Mouse (Mus musculus) spleen, postnatal 10 days (tissue): ENCODE measurements at regions not wholly inside any gene's neighbourhood (a gene's known extent, or its start where the extent isn't known, plus 50 kb on each side); places are given as distances from the start of the nearest gene placed in this dataset.
"Not testable (repeated sequence)": the region's sequence is repeated elsewhere in the genome, so short reads cannot be mapped to it uniquely, and the experiment has no call there.

Experiments used
- DNase-seq, 2 experiments: peaks; one replicate each; pipeline ENCODE4 v3.0.0; 2021 to 2022; ENCODE audit warnings: low spot score in 2 of 2

DNA sequence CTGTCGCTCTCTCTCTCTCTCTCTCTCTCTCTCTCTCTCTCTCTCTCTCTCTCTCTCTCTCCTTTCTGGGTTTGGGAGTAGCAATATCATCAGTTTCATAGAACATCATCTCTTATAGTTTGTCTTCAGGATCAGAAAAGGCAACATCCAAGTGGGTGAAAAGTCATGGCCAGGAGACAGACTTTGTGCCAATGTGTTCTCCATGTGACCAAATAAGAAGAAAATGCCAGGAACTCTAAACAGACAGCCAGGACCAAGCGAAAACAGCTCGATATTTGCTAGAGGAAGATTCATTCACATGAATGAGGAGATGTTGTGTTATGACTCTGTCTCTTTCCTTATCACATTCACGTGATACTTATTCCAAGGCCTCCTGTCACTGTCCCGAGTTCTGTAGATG is 1332.8 kb upstream of the A1bg start:
- no peak for DNase-seq

DNA sequence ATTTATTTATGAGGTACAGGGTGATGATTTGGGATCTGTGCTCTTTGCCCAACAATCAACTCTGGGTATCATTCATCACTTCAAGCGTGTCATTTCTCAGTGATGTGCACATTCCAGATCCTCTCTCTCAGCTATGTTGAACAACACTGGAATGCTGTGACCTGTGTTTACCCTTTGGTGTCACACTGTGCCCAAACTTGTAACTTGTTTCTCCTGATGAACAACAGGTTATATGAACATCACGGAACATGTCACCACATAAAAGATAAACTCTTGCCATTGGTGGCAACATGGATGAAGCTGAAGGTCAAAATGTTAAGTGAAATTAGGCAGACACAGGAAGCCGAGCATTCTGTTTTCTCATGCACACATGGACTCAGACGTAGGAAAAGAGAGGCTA is 1330.9 kb upstream of the A1bg start:
- DNase-seq: no peak

DNA sequence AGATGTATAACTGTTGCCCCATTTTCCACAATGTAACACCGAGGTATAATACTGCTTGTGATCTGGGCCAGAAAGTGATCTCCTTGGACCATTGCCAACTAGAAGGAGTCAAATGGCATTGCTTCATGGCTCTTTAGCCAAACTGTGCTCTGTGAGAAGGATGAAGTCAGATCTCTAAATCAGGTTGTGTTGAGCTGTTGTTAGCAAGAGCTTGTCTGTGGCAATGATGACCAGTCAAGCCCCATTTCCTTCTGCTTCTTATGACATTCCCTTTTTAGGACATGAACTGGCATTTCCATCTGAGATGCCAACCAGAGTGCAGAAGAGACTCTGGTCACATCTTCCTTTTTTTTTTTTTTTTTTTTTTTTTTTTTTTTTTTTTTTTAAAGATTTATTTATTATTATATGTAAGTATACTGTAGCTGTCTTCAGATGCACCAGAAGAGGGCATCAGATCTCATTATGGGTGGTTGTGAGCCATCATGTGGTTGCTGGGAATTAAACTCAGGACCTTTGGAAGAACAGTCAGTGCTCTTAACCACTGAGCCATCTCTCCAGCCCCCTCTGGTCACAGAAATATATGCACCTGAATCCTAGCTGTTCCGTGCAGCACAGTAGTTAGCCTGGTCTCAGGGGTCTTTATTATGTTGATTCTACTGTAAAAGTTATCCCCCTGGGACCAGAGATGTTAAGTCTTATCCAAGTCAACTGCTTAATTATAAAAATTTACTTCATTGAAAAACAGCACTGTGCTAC is 1329.4 kb upstream of the A1bg start:
- not testable (repeated sequence) for DNase-seq

DNA sequence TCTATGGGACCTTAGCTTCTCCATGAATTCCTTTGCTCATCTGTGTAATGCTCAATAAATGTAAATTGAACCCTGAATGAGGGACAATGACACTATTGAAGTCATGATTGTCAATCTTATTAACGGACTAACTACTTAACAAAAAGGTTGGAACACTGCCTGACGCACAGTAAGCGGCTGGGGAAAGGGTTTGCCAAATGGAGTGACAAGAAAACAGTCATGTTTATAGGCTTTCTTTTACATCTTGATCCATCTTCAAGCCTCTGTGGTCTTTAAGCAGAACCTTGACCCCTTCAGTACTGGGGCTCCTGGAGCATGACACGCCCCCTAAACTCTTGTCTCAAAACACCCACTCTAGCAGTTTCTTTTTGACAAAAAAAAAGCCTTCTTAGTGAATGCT is 1326.6 kb upstream of the A1bg start:
- DNase-seq: no peak

DNA sequence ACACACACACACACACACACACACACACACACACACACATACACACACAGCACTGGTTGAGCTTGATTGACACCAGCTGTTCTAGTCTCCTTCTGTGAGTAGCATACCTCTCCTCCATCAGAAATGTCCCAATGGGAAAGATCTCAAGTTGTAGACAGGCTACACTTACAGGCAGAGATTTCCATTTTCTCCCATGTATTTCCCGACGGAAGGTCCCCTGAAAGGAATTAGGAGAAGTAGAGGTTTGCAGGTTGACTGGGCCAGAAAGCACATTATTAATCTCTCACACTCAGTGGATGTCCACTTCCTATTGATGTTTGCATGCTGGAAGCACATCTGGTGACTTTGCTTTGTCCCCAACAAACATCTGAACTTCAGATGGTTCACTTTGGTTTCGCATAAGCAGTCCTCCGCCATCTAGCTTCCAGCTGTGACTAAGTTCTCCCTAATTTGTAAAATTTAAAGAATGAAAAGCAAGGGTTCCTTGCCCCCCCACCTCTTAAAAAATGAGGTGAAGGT is 1323.8 kb upstream of the A1bg start:
- DNase-seq: no peak

DNA sequence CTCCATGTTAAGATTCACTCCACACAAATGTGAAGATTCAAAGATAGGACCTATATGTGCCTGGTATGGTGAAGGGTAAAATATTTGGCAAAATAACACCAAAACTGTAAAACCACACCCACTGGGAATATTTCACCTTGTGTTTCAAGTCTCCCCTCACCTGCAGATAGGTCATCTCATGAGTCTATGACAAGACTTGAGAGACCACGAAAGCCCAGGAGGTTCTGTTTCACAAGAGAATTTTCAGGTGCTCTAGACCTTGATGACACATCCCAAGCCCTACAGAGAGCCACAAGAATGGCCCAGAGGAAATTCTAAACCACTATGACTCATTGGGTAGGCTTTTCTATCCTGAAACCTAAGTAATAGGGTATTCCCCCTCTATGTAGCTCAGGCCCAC is 1322.4 kb upstream of the A1bg start:
- DNase-seq: no peak

DNA sequence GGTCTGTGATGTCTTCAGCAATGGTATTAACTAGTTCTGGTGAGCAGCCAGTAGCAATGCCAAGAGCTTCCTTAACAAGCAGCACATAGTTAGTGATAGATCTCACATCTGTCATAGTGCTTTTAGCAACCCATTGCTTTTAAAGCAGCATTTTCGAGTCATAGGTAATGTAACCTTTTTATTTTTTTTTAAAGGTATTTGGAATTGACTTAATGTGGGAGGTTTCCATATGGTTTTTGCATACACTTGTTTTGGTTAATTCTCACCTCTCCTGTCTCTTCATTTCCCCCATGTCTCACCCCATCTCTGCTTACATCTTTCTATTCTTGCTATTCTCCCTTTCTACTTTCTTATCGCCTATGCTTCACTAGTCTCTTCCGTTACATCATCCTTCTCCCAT is 1322.0 kb upstream of the A1bg start:
- no peak for DNase-seq

DNA sequence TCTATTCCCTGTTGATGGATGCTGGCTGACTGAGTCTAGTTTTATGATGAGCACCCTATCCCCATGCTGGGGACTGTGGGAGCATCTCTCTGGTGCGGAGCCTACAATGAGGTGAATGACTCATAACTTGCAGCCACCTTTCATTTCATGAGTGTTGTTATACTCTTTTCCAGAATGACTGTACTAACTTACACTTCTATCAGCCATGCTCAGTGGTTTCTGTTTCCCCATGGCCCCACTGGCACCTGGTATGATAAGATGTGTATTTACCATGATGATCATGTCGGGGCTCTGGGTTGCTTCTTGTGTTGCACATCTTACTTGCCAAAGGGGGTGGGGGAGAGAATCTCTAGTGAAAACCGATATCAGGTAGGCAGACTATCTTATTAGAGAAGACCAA is 1317.2 kb upstream of the A1bg start:
- DNase-seq: no peak

DNA sequence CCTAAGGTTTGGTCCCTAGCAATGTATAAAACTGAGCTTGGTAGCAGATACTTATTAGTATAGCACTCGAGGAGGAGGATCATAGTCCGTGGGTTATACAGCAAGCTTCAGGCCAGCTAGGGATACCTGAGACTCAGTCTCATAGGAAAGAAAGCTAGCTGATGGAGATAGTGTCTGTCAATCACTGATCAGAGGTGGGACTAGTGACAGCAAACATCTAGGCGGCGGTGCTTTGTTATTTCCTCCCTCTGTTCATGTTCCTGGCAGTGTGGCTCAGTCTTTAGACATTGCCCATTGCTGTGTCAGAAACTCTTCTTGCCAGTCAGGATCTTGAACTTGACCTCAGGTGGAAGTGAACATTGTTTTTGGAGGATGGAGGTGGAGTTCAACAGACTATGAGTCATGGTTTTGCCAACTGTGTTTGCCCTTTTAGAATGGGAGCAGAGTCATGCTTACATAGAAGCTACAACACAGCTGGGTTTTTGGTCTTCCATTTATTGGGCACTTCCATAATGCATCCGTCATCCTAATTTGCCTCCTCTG is 1315.8 kb upstream of the A1bg start:
- no peak for DNase-seq

DNA sequence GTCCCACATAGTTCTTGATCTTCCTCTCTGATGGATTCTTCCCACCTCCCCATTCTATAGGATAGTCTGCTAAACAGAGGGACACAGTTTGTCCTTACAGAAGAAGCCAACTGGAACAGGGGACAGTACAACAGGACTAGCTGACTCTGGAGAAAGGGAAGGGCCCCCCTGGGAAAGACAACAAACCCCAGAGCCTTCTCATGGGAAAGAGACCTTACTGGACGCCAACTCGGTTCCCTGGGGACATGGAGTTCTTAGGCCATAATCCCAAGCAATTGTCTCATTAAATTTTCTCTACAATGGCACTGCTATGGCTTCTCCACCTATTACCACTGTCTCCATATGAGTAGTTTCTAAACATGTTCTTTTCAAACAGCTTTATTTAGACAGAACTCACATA is 1313.2 kb upstream of the A1bg start:
- no peak for DNase-seq

DNA sequence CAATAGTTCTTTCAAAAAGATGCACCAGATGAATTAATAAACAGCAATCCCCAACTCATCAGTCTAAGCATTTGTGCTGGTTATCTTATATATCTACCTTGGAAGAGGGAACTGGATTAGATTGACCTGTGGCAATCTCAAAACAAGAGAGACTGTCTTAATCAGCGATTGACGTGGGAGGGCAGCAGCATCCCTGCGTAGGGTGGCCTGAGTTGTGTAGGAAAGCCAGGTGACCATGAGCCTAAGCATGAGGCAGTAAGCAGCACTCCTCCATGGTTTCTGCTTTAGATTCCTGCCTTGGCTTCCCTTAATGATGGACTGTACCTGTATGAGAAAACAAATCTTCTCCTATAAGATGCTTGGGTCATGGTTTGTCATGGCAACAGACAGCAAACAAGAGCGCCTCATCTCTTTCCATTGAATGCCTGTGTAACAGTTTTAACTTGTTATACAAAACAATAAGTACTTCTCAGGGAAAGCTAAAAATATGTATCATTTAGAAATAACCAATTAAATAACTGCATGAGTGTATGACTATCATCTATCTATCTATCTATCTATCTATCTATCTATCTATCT is 1311.5 kb upstream of the A1bg start:
- no peak for DNase-seq

DNA sequence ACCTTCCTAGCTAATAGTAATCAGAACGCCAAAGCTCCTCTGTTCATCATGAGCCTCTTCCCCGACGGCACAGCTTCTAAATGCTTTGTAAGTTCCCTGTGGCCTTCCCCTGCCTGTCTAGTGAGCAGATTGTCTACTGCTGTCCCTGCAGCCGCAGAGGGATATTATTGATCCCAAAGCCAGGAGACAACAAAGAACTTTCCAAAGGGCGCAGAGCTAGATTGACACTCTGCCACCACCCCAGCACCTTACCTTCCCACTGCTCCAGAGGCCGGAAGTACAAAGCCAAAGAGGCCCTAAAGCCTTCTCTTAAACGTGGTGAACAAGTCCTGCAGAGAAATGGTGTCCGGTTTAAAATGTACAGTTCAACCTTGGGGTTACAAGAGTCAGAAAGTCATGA is 1310.3 kb upstream of the A1bg start:
- no peak for DNase-seq

DNA sequence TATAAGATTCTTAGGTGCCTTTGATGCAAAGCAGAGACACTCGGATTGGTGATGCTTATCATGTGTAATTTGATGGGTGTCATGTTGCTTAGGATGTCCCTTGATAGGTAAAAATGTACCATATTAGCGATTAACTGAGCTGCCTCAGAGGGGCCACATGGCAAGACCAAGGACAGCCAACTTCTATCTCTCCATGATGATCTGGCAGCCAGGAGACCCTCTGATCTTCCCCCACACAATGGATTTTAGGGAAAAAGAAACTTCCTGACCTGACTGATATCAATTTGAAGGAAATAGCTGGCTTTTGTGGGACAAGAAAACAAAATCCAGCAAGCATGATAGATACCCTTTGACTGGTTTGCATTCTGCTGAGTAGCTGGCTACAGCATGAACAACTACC is 1308.9 kb upstream of the A1bg start:
- no peak for DNase-seq

DNA sequence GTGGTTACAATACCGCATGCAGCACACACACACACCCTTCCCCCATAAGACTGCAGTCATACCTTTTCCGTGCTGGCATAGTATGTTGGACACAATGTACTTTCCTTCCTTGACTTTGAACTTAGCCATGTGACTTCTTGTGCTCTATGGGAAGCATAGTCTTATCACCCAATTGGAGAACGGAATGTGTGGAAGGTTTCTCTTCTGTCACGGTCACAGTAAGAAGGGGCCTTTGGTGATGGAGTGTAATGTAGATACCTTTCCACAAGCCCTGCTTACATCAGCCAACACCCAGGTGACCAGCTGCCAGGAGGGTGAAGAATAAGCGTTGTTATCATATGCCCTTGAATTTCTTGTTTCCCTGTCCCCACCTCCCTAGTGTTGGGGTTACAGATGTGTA is 1308.0 kb upstream of the A1bg start:
- DNase-seq: no peak

DNA sequence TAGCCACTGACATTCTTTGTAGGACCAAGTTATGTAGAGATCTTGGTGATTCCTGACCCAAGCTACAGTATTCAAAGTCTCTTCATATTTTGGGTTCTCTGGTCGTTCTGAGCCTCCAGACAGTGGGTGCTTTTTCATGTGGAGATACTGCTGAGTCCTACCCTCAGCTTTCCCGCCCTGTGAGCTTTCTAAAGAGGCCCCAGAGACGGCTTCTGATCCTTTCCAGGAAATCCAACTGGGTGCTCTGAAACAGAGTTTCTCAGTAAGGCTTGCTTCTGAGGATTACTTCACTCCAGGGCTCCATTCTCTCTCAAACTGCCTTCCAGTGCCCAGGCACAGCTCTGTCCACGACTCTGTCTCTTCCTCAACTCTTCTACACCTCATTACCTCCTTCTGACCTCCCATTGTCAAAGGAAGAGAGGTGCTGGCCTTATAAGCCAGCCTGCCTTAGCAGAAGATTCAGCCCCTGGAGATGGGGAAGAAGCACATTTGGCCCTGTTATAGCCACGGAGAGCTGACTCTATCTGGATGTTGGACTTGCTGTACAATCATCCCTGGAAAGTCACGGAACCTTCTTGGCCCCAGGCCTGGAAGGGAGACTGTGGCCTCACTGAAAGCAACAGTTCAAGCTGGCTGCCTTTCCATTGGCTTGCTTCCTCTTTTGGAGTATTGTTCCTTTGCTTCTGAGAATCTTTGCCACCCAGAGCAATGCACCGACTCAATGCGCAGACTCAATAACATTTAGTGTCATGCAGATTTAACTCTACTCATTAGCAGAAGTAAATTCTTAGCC is 1306.9 kb upstream of the A1bg start:
- DNase-seq: no peak

DNA sequence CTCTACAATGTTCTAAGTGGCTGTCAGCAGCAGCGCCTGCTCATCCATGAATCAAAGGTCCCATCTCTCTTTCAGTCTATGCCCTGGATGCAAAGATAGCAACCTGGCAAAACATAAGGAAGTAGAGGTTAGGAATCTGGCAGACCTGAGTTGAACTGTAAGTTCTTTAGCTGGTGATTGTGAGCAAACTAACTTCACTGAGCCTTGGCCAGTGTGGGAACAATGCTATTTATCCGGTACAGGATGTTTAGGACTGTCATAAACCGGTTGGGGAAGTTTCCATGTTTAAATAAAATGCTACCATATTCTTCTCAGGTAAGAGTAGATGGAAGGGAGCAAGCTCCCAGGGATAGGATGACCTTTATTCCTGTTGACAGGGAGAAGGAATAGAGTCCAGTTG is 1306.2 kb upstream of the A1bg start:
- DNase-seq: no peak

DNA sequence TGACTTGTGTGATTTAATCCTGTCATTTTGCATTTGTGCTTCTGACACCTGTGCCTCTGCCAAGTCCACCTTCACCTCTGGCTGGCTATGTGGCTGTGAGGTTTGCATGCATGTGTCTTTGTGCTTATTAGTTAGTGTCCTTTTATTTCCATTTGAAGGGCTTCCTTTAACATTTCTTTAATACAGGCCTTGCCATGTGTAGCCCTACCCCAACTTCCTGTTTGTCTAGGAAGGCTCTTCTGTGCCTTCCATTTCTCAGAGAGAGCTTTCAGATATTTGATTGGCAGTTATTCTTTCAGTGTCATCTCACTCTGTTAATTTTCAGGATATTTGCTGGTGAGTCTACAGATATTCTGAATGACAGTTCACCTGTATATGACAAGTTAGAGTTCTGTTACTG is 1302.0 kb upstream of the A1bg start:
- no peak for DNase-seq

DNA sequence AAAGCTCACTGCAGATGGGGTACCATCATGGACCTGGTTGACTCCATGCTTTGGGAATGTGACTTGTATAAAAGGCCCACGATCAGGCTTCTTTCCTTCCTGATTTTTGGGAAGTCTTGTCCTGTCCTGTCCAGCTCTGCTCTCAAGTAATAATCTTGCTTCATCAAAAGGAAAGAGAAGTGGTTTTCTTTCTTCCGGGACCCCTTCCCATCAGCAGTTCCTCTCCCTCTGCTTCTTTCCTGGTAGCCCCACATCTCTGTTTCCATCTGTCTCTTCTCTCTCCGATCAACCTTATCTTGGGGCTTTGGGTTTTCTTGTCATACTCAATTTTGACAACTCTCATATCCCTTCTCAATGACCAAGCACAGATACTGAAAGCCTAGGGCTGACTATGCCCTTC is 1301.4 kb upstream of the A1bg start:
- no peak for DNase-seq

DNA sequence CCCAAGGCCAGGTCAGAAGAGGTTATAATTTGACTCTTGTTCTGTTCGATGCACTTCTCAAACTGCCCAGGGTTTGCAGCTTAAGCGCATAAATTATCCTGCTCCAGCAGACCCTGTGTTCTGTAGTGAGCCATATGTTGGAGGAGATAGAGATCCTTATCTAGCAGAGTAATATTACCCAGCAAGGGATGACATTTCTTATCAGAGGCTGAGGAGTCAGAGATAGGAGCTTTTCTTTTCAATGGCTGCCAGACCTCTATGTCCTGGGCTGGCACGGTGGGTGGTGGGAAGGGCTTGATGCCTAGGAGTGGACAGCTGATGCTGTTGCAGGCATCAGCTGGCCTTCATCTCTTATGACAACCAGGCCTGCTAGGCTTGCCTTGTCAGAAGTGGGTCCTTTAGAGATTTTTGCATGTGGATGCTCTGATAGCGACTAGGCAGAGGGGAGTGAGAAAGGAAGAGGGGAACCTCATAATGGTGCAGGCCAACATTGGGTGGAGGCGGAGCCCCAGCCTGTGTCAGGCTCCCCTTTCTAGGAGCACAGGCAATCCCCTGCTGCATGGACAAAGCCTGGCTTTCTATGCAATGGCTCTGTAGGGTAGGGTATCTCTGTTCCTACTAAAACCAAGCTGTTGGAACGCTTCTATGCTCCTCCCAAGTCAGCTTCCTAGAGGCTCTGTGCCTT is 1300.5 kb upstream of the A1bg start:
- no peak for DNase-seq

DNA sequence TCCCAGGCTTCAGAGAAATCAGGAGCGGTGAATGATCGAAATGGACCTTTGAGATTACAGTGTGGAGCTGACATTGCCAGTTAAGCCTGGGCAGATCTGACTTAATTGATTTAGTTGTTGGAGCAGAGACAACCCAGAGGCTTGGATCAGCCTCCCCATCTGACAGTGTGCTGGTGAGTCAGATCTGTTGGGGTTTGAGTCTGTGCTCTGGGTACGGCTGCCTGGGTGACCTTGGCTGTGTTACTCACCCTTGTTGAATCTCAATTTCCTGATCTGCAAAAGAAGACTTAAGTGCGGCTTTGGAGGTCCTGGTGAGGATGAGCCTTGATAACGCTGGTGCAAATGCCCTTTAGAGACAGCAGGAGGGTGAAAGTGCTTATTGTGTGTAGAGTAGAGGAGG is 1299.9 kb upstream of the A1bg start:
- no peak for DNase-seq

DNA sequence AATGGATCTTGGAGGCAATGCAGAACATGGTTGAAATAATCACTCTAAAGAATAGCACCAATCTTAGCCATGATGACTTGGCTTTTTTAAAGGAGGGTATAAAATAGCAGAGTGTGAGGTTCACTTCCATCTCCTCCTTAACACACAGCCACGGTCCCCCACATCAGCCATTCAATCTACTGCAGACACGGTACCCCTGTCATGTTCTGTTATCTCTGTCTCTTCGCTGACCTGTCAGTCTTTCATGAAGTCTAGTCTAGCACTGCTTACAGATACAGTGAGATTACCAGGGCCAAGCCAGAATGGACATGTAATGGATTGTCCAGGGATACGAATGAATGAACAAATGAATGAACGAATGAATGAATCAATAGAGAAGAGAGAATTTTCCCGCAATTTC is 1299.4 kb upstream of the A1bg start:
- DNase-seq: no peak
